Mouse (Mus musculus): ENCODE data around the gene Phb.

- TF ChIP-seq POLR2A (IDR thresholded peaks at IDR 0.05; ENCODE audit: borderline replicate concordance, extremely low read depth, insufficient read depth, insufficient read length, poor library complexity, severe bottlenecking) (no peak), CTCF (IDR thresholded peaks at IDR 0.05; ENCODE audit: borderline replicate concordance, extremely low read depth, insufficient read depth, insufficient read length) (no peak)
These were observed 22.8 kb downstream of the Phb start for GRCm38 (mm10) chr11:95689544-95689943.

Measured in brain, embryonic 14.5 days (tissue).